Comparison of ENCODE assay signal across 8 mouse cellular contexts in the genomic region with DNA sequence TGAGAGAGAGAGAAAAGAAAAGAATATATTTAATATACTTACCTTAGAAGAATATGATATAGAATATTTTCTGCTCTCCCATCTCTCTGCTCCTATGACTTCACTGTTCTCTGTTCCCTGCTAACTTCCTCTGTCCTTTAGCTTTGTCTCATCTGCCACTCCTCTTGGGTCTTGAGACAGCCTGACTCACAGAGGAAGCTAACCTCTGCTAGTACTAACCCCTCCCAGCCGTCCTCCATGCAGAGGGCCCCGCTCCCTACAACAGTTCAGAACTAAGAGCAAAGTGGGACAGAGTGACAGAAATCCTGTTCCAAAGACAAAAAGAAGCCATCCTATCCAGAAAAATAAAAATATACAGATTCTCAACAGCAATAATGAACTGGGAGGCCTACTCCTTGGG. TPM values are rescaled to one million over a fixed set of nuclear protein-coding genes. Genes with fewer than 3 reads are reported as not detected.
DNase-seq lines count a peak whose midpoint lies in the region; ATAC-seq and TF ChIP-seq lines count a peak whose summit lies in the region.

TSS of gene Acer3 (minus strand) at position 126 of the 400 bp plus-strand sequence.

- no peak within 1 kb of the TSS for H3K27ac ChIP-seq in kidney, postnatal 0 days
- H3K27ac ChIP-seq in bone marrow, adult 2 months (ENCODE audit: control insufficient read depth, insufficient read depth, low read depth, low read length, poor library complexity), result peak within 1 kb of the TSS; percentile 26
- H3K27ac ChIP-seq in limb, embryonic 15.5 days, result no peak within 1 kb of the TSS
- no peak within 1 kb of the TSS for H3K27ac ChIP-seq in stomach, postnatal 0 days (replicated peaks)
- H3K27ac ChIP-seq in thymus, adult 2 months (ENCODE audit: control insufficient read depth, insufficient read depth, low read length), result no peak within 1 kb of the TSS

- no peak for DNase-seq in kidney, postnatal 0 days (ENCODE audit: low spot score)
- DNase-seq in kidney, adult 11 months, result no peak
- no peak for DNase-seq in heart, postnatal 25 days (ENCODE audit: low spot score)
- no peak for DNase-seq in stomach, postnatal 0 days (ENCODE audit: low spot score)
- no peak for DNase-seq in thymus, adult 2 months
- no peak for DNase-seq in cerebellum, postnatal 4 days (ENCODE audit: low spot score in 2 of 2)

- TF ChIP-seq CTCF in kidney, postnatal 0 days (IDR thresholded peaks at IDR 0.05; ENCODE audit: low read depth), result no peak
- no peak for TF ChIP-seq CTCF in bone marrow, adult 2 months (IDR thresholded peaks at IDR 0.05; ENCODE audit: control insufficient read depth, insufficient read depth, low read length)
- no peak for TF ChIP-seq CTCF in stomach, postnatal 0 days (IDR thresholded peaks at IDR 0.05; ENCODE audit: low read depth)
- no peak for TF ChIP-seq CTCF in thymus, adult 2 months (IDR thresholded peaks at IDR 0.05; ENCODE audit: borderline replicate concordance, control insufficient read depth, extremely low read depth, insufficient read depth, low read length, poor library complexity)

- no peak for TF ChIP-seq POLR2A in bone marrow, adult 2 months (IDR thresholded peaks at IDR 0.05; ENCODE audit: borderline replicate concordance, control insufficient read depth, low read depth, low read length)
- TF ChIP-seq POLR2A in thymus, adult 2 months (IDR thresholded peaks at IDR 0.05; ENCODE audit: control insufficient read depth, extremely low read depth, insufficient read depth, low read length, poor library complexity), result no peak

- no peak within 1 kb of the TSS for H3K4me3 ChIP-seq in kidney, postnatal 0 days (replicated peaks; ENCODE audit: low read depth, low read length)
- H3K4me3 ChIP-seq in bone marrow, adult 2 months (replicated peaks; ENCODE audit: control insufficient read depth, low read depth, low read length), result no peak within 1 kb of the TSS
- no peak within 1 kb of the TSS for H3K4me3 ChIP-seq in limb, embryonic 15.5 days
- no peak within 1 kb of the TSS for H3K4me3 ChIP-seq in stomach, postnatal 0 days (ENCODE audit: low read depth, low read length)
- no peak within 1 kb of the TSS for H3K4me3 ChIP-seq in thymus, adult 2 months (ENCODE audit: control insufficient read depth, insufficient read depth, low read length)

- no peak for TF ChIP-seq EP300 in stomach, postnatal 0 days (optimal IDR thresholded peaks at IDR 0.05)

- intact Hi-C loops in heart, postnatal 25 days (cut with DNase I), result no loop called here

- 83% methylated on average over 2 of the region's 2 CpGs for WGBS in kidney, postnatal 0 days
- WGBS in bone marrow, adult 2 months, result 54% methylated on average over 2 of the region's 2 CpGs
- 77% methylated on average over 2 of the region's 2 CpGs for WGBS in limb, embryonic 15.5 days
- WGBS in stomach, postnatal 0 days, result 69% methylated on average over 2 of the region's 2 CpGs
- WGBS in thymus, adult 2 months, result 81% methylated on average over 2 of the region's 2 CpGs

- no peak within 1 kb of the TSS for H3K4me2 ChIP-seq in kidney, postnatal 0 days (ENCODE audit: low read length)
- no peak within 1 kb of the TSS for H3K4me2 ChIP-seq in limb, embryonic 15.5 days
- no peak within 1 kb of the TSS for H3K4me2 ChIP-seq in stomach, postnatal 0 days (replicated peaks; ENCODE audit: low read depth)

- no peaks in the 10 kb centered on the region for H3K9me3 ChIP-seq in kidney, postnatal 0 days (replicated peaks; ENCODE audit: low read length)
- no peaks in the 10 kb centered on the region for H3K9me3 ChIP-seq in limb, embryonic 15.5 days
- H3K9me3 ChIP-seq in stomach, postnatal 0 days (ENCODE audit: control insufficient read depth, low read length), result no peaks in the 10 kb centered on the region

- ATAC-seq in kidney, postnatal 0 days (replicated peaks; ENCODE audit: low FRiP score, low read depth), result no peak
- ATAC-seq in limb, embryonic 15.5 days (ENCODE audit: insufficient number of reproducible peaks, low FRiP score, low TSS enrichment, low read depth), result no peak
- peak; percentile 68 for ATAC-seq in stomach, postnatal 0 days (ENCODE audit: low FRiP score, low TSS enrichment)

- no peaks in the 10 kb centered on the region for H3K36me3 ChIP-seq in kidney, postnatal 0 days (ENCODE audit: insufficient read depth, low read length)
- H3K36me3 ChIP-seq in limb, embryonic 15.5 days, result no peaks in the 10 kb centered on the region
- H3K36me3 ChIP-seq in stomach, postnatal 0 days (ENCODE audit: control insufficient read depth, insufficient read depth, low read length), result no peaks in the 10 kb centered on the region
- no peaks in the 10 kb centered on the region for H3K36me3 ChIP-seq in thymus, adult 2 months (ENCODE audit: control insufficient read depth, insufficient read depth, low read length)

- H3K9ac ChIP-seq in kidney, postnatal 0 days (ENCODE audit: low read depth, low read length), result no peak within 1 kb of the TSS
- no peak within 1 kb of the TSS for H3K9ac ChIP-seq in limb, embryonic 15.5 days
- H3K9ac ChIP-seq in stomach, postnatal 0 days (ENCODE audit: low read length), result no peak within 1 kb of the TSS

- no peaks in the 10 kb centered on the region for H3K27me3 ChIP-seq in kidney, postnatal 0 days (ENCODE audit: insufficient read depth, low read length)
- no peaks in the 10 kb centered on the region for H3K27me3 ChIP-seq in limb, embryonic 15.5 days
- H3K27me3 ChIP-seq in stomach, postnatal 0 days (ENCODE audit: control insufficient read depth, insufficient read depth, low read length), result no peaks in the 10 kb centered on the region
- H3K27me3 ChIP-seq in thymus, adult 2 months (ENCODE audit: control insufficient read depth, insufficient read depth, low read length), result no peaks in the 10 kb centered on the region

- H3K4me1 ChIP-seq in kidney, postnatal 0 days (replicated peaks; ENCODE audit: insufficient read depth, low read length), result no peaks in the 10 kb centered on the region
- H3K4me1 ChIP-seq in bone marrow, adult 2 months (ENCODE audit: control insufficient read depth, insufficient read depth, low read length), result peaks cover 3% of the 10 kb centered on the region; the same call in 1 of the 2 replicates
- H3K4me1 ChIP-seq in limb, embryonic 15.5 days, result 0 out of 2 replicates have a peak, but pooled peaks cover 5% of the 10 kb centered on the region
- no peaks in the 10 kb centered on the region for H3K4me1 ChIP-seq in stomach, postnatal 0 days (replicated peaks; ENCODE audit: control insufficient read depth, insufficient read depth)
- H3K4me1 ChIP-seq in thymus, adult 2 months (replicated peaks; ENCODE audit: control insufficient read depth, insufficient read depth, low read length), result no peaks in the 10 kb centered on the region; the same call in 1 of the 2 replicates

RNA-seq across cellular contexts. Expression of gene Acer3, which starts in this region (rescaled TPM):
- polyA plus RNA-seq in kidney, postnatal 0 days (2015; fragmentation: Nextera tagmentation; extraction: Ambion mirVana), result 22.1 and 25.1 TPM in 2 replicates
- 11.7 and 12.9 TPM in 2 replicates for polyA plus RNA-seq in bone marrow, adult 2 months (2011; ENCODE audit: insufficient read depth, insufficient read length, low replicate concordance, missing spikeins)
- total RNA-seq in heart, postnatal 25 days (2021), result 10 to 100 TPM; 12.2 to 12.3 TPM
- 47.2 and 48.3 TPM in 2 replicates for polyA plus RNA-seq in limb, embryonic 15.5 days (2015; fragmentation: Nextera tagmentation; extraction: Ambion mirVana)
- polyA plus RNA-seq in stomach, postnatal 0 days (2015; fragmentation: Nextera tagmentation; extraction: Ambion mirVana), result 37.7 and 39.3 TPM in 2 replicates
- 6.7 and 9.1 TPM in 2 replicates for polyA plus RNA-seq in thymus, adult 2 months (2012; rRNA removed)
